Mouse (Mus musculus): ENCODE measurements around the gene Pacs1.
A peak's percentile ranks its signal among the peaks of the same experiment; 100 is the strongest.
"Not testable (repeated sequence)": the region's sequence is repeated elsewhere in the genome, so short reads cannot be mapped to it uniquely, and the experiment has no call there.

Gene Pacs1

GRCm38 (mm10) chr19:5151741-5152140 lies 121.2 kb downstream of the Pacs1 start:
- no peak for DNase-seq (ENCODE audit: low spot score)

- DNase-seq (ENCODE audit: low spot score), result peak; percentile 23
These were observed 121.6 kb downstream of the Pacs1 start for GRCm38 (mm10) chr19:5151331-5151730.

- no peak for DNase-seq (ENCODE audit: low spot score)
These were observed 122.6 kb downstream of the Pacs1 start for GRCm38 (mm10) chr19:5150358-5150757.

GRCm38 (mm10) chr19:5149041-5149440 lies 123.9 kb downstream of the Pacs1 start:
- not testable (repeated sequence) for DNase-seq (ENCODE audit: low spot score)

- DNase-seq (ENCODE audit: low spot score), result peak; percentile 12
These were observed 133.3 kb downstream of the Pacs1 start for GRCm38 (mm10) chr19:5139640-5140039.

GRCm38 (mm10) chr19:5131237-5131636 lies 141.7 kb downstream of the Pacs1 start:
- no peak for DNase-seq (ENCODE audit: low spot score)

- DNase-seq (ENCODE audit: low spot score), result no peak
These were observed 143.1 kb downstream of the Pacs1 start for GRCm38 (mm10) chr19:5129770-5130169.

GRCm38 (mm10) chr19:5124055-5124614 lies 148.8 kb downstream of the Pacs1 start:
- DNase-seq (ENCODE audit: low spot score), result no peak

GRCm38 (mm10) chr19:5123241-5123640 lies 149.7 kb downstream of the Pacs1 start:
- DNase-seq (ENCODE audit: low spot score), result no peak

GRCm38 (mm10) chr19:5122492-5122891 lies 150.4 kb downstream of the Pacs1 start:
- no peak for DNase-seq (ENCODE audit: low spot score)

GRCm38 (mm10) chr19:5118384-5118698 lies 154.6 kb downstream of the Pacs1 start, which contains the start of gene Klc2:
Gene Klc2, minus strand, starts transcription at chr19:5118560.
- DNase-seq (ENCODE audit: low spot score), result no peak

- DNase-seq (ENCODE audit: low spot score), result peak; percentile 66
These were observed 155.2 kb downstream of the Pacs1 start for GRCm38 (mm10) chr19:5117494-5118383.

- no peak for DNase-seq (ENCODE audit: low spot score)
These were observed 159.1 kb downstream of the Pacs1 start for GRCm38 (mm10) chr19:5113783-5114182.

GRCm38 (mm10) chr19:5109659-5110453 lies 163.1 kb downstream of the Pacs1 start:
- no peak for DNase-seq (ENCODE audit: low spot score)

GRCm38 (mm10) chr19:5108702-5109101 lies 164.2 kb downstream of the Pacs1 start:
- DNase-seq (ENCODE audit: low spot score), result no peak

- DNase-seq (ENCODE audit: low spot score), result no peak
These were observed 164.7 kb downstream of the Pacs1 start for GRCm38 (mm10) chr19:5108271-5108575.

- no peak for DNase-seq (ENCODE audit: low spot score)
These were observed 165.2 kb downstream of the Pacs1 start for GRCm38 (mm10) chr19:5107556-5108270.

- peak; percentile 97 for DNase-seq (ENCODE audit: low spot score)
These were observed 166.2 kb downstream of the Pacs1 start, which contains the start of gene Rab1b for GRCm38 (mm10) chr19:5106731-5107191. Gene Rab1b, minus strand, starts transcription at chr19:5107072.

GRCm38 (mm10) chr19:5106074-5106473 lies 166.8 kb downstream of the Pacs1 start:
- DNase-seq (ENCODE audit: low spot score), result no peak

GRCm38 (mm10) chr19:5098363-5099143 lies 174.4 kb downstream of the Pacs1 start, which contains the start of gene Cnih2:
Gene Cnih2, minus strand, starts transcription at chr19:5098521.
- no peak for DNase-seq (ENCODE audit: low spot score)

Measured in spleen, adult 12 weeks (tissue).